18 mouse cellular contexts compared by ENCODE assay signal in genomic region chr8:46726383-46726782, GRCm38 (mm10).
"Had no signal": no experiment of that assay in that cellular context is flagged by ENCODE, and none has a peak within 500 bp of the region (broad histone marks: within the 10 kb centered on the region; RNA-seq: fewer than 3 reads in every experiment).

No protein-coding gene starts in this region.

- ATAC-seq: liver, postnatal 0 days; lung, postnatal 0 days; midbrain, embryonic 13.5 days; midbrain, embryonic 15.5 days had no signal

- H3K27ac ChIP-seq: lung, embryonic 15.5 days; macrophage; midbrain, embryonic 13.5 days; midbrain, embryonic 15.5 days; neural tube, embryonic 12.5 days; stomach, embryonic 15.5 days; stomach, postnatal 0 days had no signal

- H3K9ac ChIP-seq: liver, postnatal 0 days; lung, embryonic 15.5 days; midbrain, embryonic 13.5 days; midbrain, embryonic 15.5 days; neural tube, embryonic 12.5 days; stomach, embryonic 15.5 days had no signal

- H3K4me1 ChIP-seq: lung, embryonic 15.5 days; megakaryocyte, embryonic 14.5 days; midbrain, embryonic 13.5 days; midbrain, embryonic 15.5 days; neural tube, embryonic 12.5 days; stomach, embryonic 15.5 days had no signal

- H3K36me3 ChIP-seq: lung, embryonic 15.5 days; midbrain, embryonic 13.5 days; midbrain, embryonic 15.5 days; neural tube, embryonic 12.5 days; stomach, embryonic 15.5 days had no signal

- H3K4me3 ChIP-seq: lung, embryonic 15.5 days; megakaryocyte, embryonic 14.5 days; midbrain, embryonic 13.5 days; midbrain, embryonic 15.5 days; neural tube, embryonic 12.5 days; stomach, embryonic 15.5 days had no signal

- DNase-seq: liver, postnatal 0 days; lung, adult 2 months; lung, postnatal 14 days; lung, postnatal 36 days; right cerebral cortex, postnatal 14 days; thymus, adult 2 months; thymus, postnatal 25 days; thymus, postnatal 4 days had no signal

- H3K9me3 ChIP-seq: lung, embryonic 15.5 days; megakaryocyte, embryonic 14.5 days; midbrain, embryonic 13.5 days; midbrain, embryonic 15.5 days; neural tube, embryonic 12.5 days; stomach, embryonic 15.5 days had no signal

- H3K27me3 ChIP-seq: lung, embryonic 15.5 days; megakaryocyte, embryonic 14.5 days; midbrain, embryonic 13.5 days; midbrain, embryonic 15.5 days; neural tube, embryonic 12.5 days; stomach, embryonic 15.5 days had no signal

- H3K4me2 ChIP-seq: lung, embryonic 15.5 days; midbrain, embryonic 11.5 days; midbrain, embryonic 13.5 days; midbrain, embryonic 15.5 days; neural tube, embryonic 12.5 days; stomach, embryonic 15.5 days had no signal
